In the genomic region with DNA sequence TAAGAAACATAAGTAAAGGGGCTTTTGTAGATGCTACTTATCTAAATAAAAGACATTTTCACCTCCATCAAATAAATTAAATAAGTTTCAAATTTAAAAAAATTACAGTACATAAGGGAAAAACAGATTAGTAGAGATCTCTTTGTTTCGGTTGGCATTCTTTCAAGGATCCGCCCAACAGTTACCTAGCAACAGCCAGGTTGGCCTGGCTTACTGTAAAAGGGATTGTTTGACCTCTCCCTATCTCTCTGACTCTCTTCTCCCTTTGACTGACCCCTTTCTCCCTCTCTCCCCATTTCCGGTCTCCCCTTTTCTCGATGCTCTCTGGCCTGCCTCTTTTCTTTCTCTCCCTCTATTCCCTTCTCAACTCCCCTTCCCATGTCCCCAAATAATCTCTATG, we compare ENCODE assay signal across 21 mouse cellular contexts.
DNase-seq lines count a peak whose midpoint lies in the region; ATAC-seq and TF ChIP-seq lines count a peak whose summit lies in the region.
"Had no signal": no experiment of that assay in that cellular context is flagged by ENCODE, and none has a peak within 500 bp of the region (broad histone marks: within the 10 kb centered on the region; RNA-seq: fewer than 3 reads in every experiment).

No protein-coding gene starts in this region.

- H3K4me3 ChIP-seq in hindbrain, embryonic 16.5 days (ENCODE audit: low read length): no peak overlapping the region
- H3K4me3 ChIP-seq in hindbrain, embryonic 14.5 days (replicated peaks; ENCODE audit: low read length): no peak overlapping the region
- no peak overlapping the region for H3K4me3 ChIP-seq in ES-Bruce4 (ENCODE audit: low read depth, low read length)
- H3K4me3 ChIP-seq in thymus, adult 2 months (ENCODE audit: control insufficient read depth, insufficient read depth, low read length): no peak overlapping the region
- H3K4me3 ChIP-seq: erythroblast, embryonic 14.5 days; hindbrain, embryonic 15.5 days; midbrain, embryonic 15.5 days had no signal

- intact Hi-C loops in heart, postnatal 36 days (cut with DNase I): no loop called here

- peak overlapping the region; percentile 48; the same call in 1 of the 2 replicates for H3K27ac ChIP-seq in hindbrain, embryonic 16.5 days (ENCODE audit: low read depth, low read length)
- H3K27ac ChIP-seq in hindbrain, embryonic 14.5 days: no peak overlapping the region; the same call in 1 of the 2 replicates
- peak overlapping the region; percentile 46 for H3K27ac ChIP-seq in ES-Bruce4 (ENCODE audit: insufficient read depth, low read length)
- no peak overlapping the region for H3K27ac ChIP-seq in thymus, adult 2 months (ENCODE audit: control insufficient read depth, insufficient read depth, low read length)
- H3K27ac ChIP-seq: midbrain, embryonic 15.5 days had no signal

- H3K36me3 ChIP-seq in hindbrain, embryonic 16.5 days (ENCODE audit: control insufficient read depth, insufficient read depth, low read length): no peaks in the 10 kb centered on the region
- no peaks in the 10 kb centered on the region for H3K36me3 ChIP-seq in hindbrain, embryonic 14.5 days (replicated peaks; ENCODE audit: control insufficient read depth, insufficient read depth)
- H3K36me3 ChIP-seq in ES-Bruce4 (ENCODE audit: control insufficient read depth, insufficient read depth, low read length, poor library complexity, severe bottlenecking): no peaks in the 10 kb centered on the region
- no peaks in the 10 kb centered on the region for H3K36me3 ChIP-seq in thymus, adult 2 months (ENCODE audit: control insufficient read depth, insufficient read depth, low read length)
- H3K36me3 ChIP-seq: hindbrain, embryonic 15.5 days; midbrain, embryonic 15.5 days had no signal

- no peak for TF ChIP-seq CTCF in ES-Bruce4 (IDR thresholded peaks at IDR 0.05; ENCODE audit: low read depth, low read length)
- TF ChIP-seq CTCF in brain, embryonic 14.5 days (IDR thresholded peaks at IDR 0.05; ENCODE audit: borderline replicate concordance, extremely low read depth, insufficient read depth, insufficient read length): no peak
- no peak for TF ChIP-seq CTCF in thymus, adult 2 months (IDR thresholded peaks at IDR 0.05; ENCODE audit: borderline replicate concordance, control insufficient read depth, extremely low read depth, insufficient read depth, low read length, poor library complexity)

- H3K4me1 ChIP-seq in hindbrain, embryonic 16.5 days (ENCODE audit: control insufficient read depth, insufficient read depth, low read depth, low read length): peaks cover 6% of the 10 kb centered on the region
- H3K4me1 ChIP-seq in hindbrain, embryonic 14.5 days (replicated peaks; ENCODE audit: control insufficient read depth, insufficient read depth, low read length): peaks cover 14% of the 10 kb centered on the region
- H3K4me1 ChIP-seq in ES-Bruce4 (ENCODE audit: control insufficient read depth, insufficient read depth, low read length): peaks cover 3% of the 10 kb centered on the region
- H3K4me1 ChIP-seq in thymus, adult 2 months (replicated peaks; ENCODE audit: control insufficient read depth, insufficient read depth, low read length): no peaks in the 10 kb centered on the region

- no peak for TF ChIP-seq EP300 in ES-Bruce4 (IDR thresholded peaks at IDR 0.05; ENCODE audit: insufficient read depth, low read depth, low read length)

- no peak for TF ChIP-seq POLR2A in ES-Bruce4 (IDR thresholded peaks at IDR 0.05; ENCODE audit: insufficient read depth, low read length)
- TF ChIP-seq POLR2A in brain, embryonic 14.5 days (IDR thresholded peaks at IDR 0.05; ENCODE audit: borderline replicate concordance, extremely low read depth, insufficient read depth, insufficient read length, poor library complexity, severe bottlenecking): no peak
- TF ChIP-seq POLR2A in thymus, adult 2 months (IDR thresholded peaks at IDR 0.05; ENCODE audit: control insufficient read depth, extremely low read depth, insufficient read depth, low read length, poor library complexity): no peak

- peak; percentile 70 for DNase-seq in heart, adult 11 months
- no peak for DNase-seq in heart, postnatal 36 days
- DNase-seq in hindbrain, embryonic 14.5 days (ENCODE audit: low spot score): no peak
- peak; percentile 27 for DNase-seq in brain, embryonic 14.5 days (ENCODE audit: low read depth)
- DNase-seq in spleen, postnatal 10 days (ENCODE audit: low spot score in 2 of 2): no peak
- no peak for DNase-seq in thymus, adult 2 months
- DNase-seq: adrenal gland, adult 2 months; cerebellum, adult 11 months; cerebellum, postnatal 25 days; kidney, adult 11 months; kidney, postnatal 25 days; left cerebral cortex, postnatal 4 days; lung, embryonic 14.5 days; right cerebral cortex, postnatal 14 days; thymus, postnatal 25 days had no signal

- ATAC-seq in hindbrain, embryonic 16.5 days: no peak
- ATAC-seq in hindbrain, embryonic 14.5 days (ENCODE audit: low FRiP score): no peak

- 33% methylated on average over 4 of the region's 4 CpGs for WGBS in hindbrain, embryonic 16.5 days
- WGBS in hindbrain, embryonic 14.5 days: 26% methylated on average over 4 of the region's 4 CpGs
- 87% methylated on average over 4 of the region's 4 CpGs for whole genome bisulfite sequencing in thymus, adult 2 months

- no peak overlapping the region for H3K9ac ChIP-seq in hindbrain, embryonic 16.5 days (ENCODE audit: low read depth, low read length)
- H3K9ac ChIP-seq in hindbrain, embryonic 14.5 days: no peak overlapping the region
- no peak overlapping the region for H3K9ac ChIP-seq in ES-Bruce4 (ENCODE audit: low read depth, poor library complexity, severe bottlenecking)
- H3K9ac ChIP-seq: hindbrain, embryonic 15.5 days; lung, embryonic 14.5 days; midbrain, embryonic 15.5 days had no signal

- no peaks in the 10 kb centered on the region for H3K27me3 ChIP-seq in hindbrain, embryonic 16.5 days (replicated peaks; ENCODE audit: control insufficient read depth, insufficient read depth, low read length)
- H3K27me3 ChIP-seq in hindbrain, embryonic 14.5 days (ENCODE audit: control insufficient read depth, insufficient read depth, low read length): no peaks in the 10 kb centered on the region
- no peaks in the 10 kb centered on the region for H3K27me3 ChIP-seq in ES-Bruce4 (ENCODE audit: control insufficient read depth, insufficient read depth, low read length, poor library complexity, severe bottlenecking)
- H3K27me3 ChIP-seq in thymus, adult 2 months (ENCODE audit: control insufficient read depth, insufficient read depth, low read length): no peaks in the 10 kb centered on the region
- H3K27me3 ChIP-seq: hindbrain, embryonic 15.5 days; midbrain, embryonic 15.5 days had no signal

- H3K9me3 ChIP-seq in hindbrain, embryonic 16.5 days (ENCODE audit: control insufficient read depth, low read length): no peaks in the 10 kb centered on the region
- no peaks in the 10 kb centered on the region for H3K9me3 ChIP-seq in hindbrain, embryonic 14.5 days (ENCODE audit: control insufficient read depth, low read length)
- no peaks in the 10 kb centered on the region for H3K9me3 ChIP-seq in ES-Bruce4 (replicated peaks; ENCODE audit: control insufficient read depth, insufficient read depth, low read length, poor library complexity, severe bottlenecking)
- H3K9me3 ChIP-seq: hindbrain, embryonic 15.5 days; midbrain, embryonic 15.5 days had no signal

- H3K4me2 ChIP-seq in hindbrain, embryonic 16.5 days (ENCODE audit: low read length): no peak overlapping the region
- no peak overlapping the region for H3K4me2 ChIP-seq in hindbrain, embryonic 14.5 days (replicated peaks)
- H3K4me2 ChIP-seq: liver, embryonic 11.5 days; lung, embryonic 14.5 days; midbrain, embryonic 15.5 days had no signal

Comparison
In these comparisons a context has a peak if more than half of its experiments do, and no peak if none do; other contexts are left out.
1. DNase-seq: peak in heart, adult 11 months (single experiment) and brain, embryonic 14.5 days (single experiment); none in heart, postnatal 36 days (0 of 2), hindbrain, embryonic 14.5 days (single experiment), spleen, postnatal 10 days (0 of 2) and thymus, adult 2 months (single experiment).
2. H3K27ac ChIP-seq: peak in hindbrain, embryonic 16.5 days (single experiment) and ES-Bruce4 (single experiment); none in hindbrain, embryonic 14.5 days (single experiment) and thymus, adult 2 months (single experiment).